Mouse (Mus musculus): ENCODE data around the gene Ncbp1.

- TF ChIP-seq CTCF (IDR thresholded peaks at IDR 0.05; ENCODE audit: extremely low read depth, insufficient read length, insufficient replicate concordance, low read depth, low read length) (peak; percentile 27; the same call in 1 of the 2 replicates), POLR2A (IDR thresholded peaks at IDR 0.05; ENCODE audit: low read depth, low read length) (no peak)
Measured at GRCm38 (mm10) chr4:46144323-46144722, 5.9 kb downstream of the Ncbp1 start.

Data from small intestine, adult 2 months (tissue).